Mouse (Mus musculus) cerebellum, adult 2 months (tissue): ENCODE data around the gene Nat14.

Experiments
- CTCF ChIP-seq: fragments of 200-500 bp; IDR thresholded peaks from 2 replicates; pipeline ENCODE4 v1.5.1; 2011; ENCODE audit warnings: low read depth, mild to moderate bottlenecking, control low read depth, low read length, moderate library complexity, borderline replicate concordance; ENCODE audit not compliant: insufficient read depth
- POLR2A ChIP-seq: fragments of 200-500 bp; IDR thresholded peaks from 2 replicates; pipeline ENCODE4 v1.6.1; 2011; ENCODE audit warnings: low read length, control low read depth, borderline replicate concordance; ENCODE audit not compliant: insufficient read depth

DNA sequence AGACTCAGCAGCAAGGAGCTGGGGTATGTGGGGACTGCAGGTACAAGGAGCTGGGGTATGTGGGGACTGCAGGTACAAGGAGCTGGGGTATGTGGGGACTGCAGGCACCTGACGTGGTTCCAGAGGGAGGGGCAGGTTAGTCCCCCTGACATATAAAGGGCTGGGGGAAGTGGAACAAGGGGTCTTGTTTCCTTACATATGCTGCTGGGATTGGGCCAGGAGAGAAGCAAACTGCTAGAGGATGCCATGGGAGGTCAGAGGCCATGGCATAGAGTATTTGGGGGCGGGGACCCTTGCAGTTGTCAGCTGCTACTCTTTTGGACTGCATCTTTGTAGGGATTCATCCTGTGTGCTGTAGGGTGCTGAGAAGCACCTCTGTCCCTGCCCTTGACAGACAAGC lies 4.3 kb upstream of the Nat14 start:
- no peak for TF ChIP-seq CTCF
- TF ChIP-seq POLR2A, result no peak
